Mouse (Mus musculus) midbrain, embryonic 13.5 days (tissue): ENCODE data around the gene Amer2. TPM values are rescaled to one million over a fixed set of nuclear protein-coding genes. Genes with fewer than 3 reads are reported as not detected.

Experiments used
- ATAC-seq: fragments of 200-750 bp; cut with Nextera tagmentation; 2 replicates; pipeline ENCODE4 v1.8.0; 2017; ENCODE audit warnings: mild to moderate bottlenecking, moderate TSS enrichment, moderate library complexity
- H3K27ac ChIP-seq: fragments of 300-500 bp; sonication (generic); 2 replicates; pipeline ENCODE4 v1.5.1; 2015; ENCODE audit warnings: inconsistent platforms, mild to moderate bottlenecking, moderate library complexity
- H3K27me3 ChIP-seq: fragments of 300-500 bp; sonication (generic); 2 replicates; pipeline ENCODE4 v1.6.1; 2015; ENCODE audit warnings: mild to moderate bottlenecking, inconsistent platforms
- H3K36me3 ChIP-seq: fragments of 300-500 bp; sonication (generic); 2 replicates; pipeline ENCODE4 v1.6.1; 2015; ENCODE audit warnings: mild to moderate bottlenecking, inconsistent platforms
- H3K4me1 ChIP-seq: fragments of 300-500 bp; sonication (generic); replicated peaks from 2 replicates; pipeline ENCODE4 v1.6.1; 2015; ENCODE audit warnings: inconsistent platforms
- H3K4me2 ChIP-seq: fragments of 300-500 bp; sonication (generic); replicated peaks from 2 replicates; pipeline ENCODE4 v1.6.1; 2015; ENCODE audit warnings: moderate library complexity, mild to moderate bottlenecking, inconsistent platforms
- H3K4me3 ChIP-seq: fragments of 300-500 bp; sonication (generic); replicated peaks from 2 replicates; pipeline ENCODE4 v1.5.1; 2015; ENCODE audit warnings: mild to moderate bottlenecking, inconsistent platforms
- H3K9ac ChIP-seq: fragments of 300-500 bp; sonication (generic); replicated peaks from 2 replicates; pipeline ENCODE4 v1.6.1; 2015; ENCODE audit warnings: mild to moderate bottlenecking, inconsistent platforms
- H3K9me3 ChIP-seq: fragments of 300-500 bp; sonication (generic); 2 replicates; pipeline ENCODE4 v1.6.1; 2016; ENCODE audit warnings: mild to moderate bottlenecking, inconsistent platforms
- WGBS: fragments of 180-500 bp; shearing (Covaris S2); methylation state at CpG from one replicate; pipeline ENCODE4 v1.1.7; 2015; 5-methylcytosine and 5-hydroxymethylcytosine counted together
- polyA plus RNA-seq: library from polyadenylated mRNA; unstranded; fragments of >200 nt; fragmentation: Nextera tagmentation; extraction: Ambion mirVana; gene quantifications from 2 replicates; pipeline ENCODE4 v1.2.1, GENCODE M21; 2015

Gene Amer2
- polyA plus RNA-seq, 1 experiment from 2014 or later = 30.8 TPM

GRCm38 (mm10) chr14:60425553-60425952 is 52.5 kb downstream of the Amer2 start:
- 95% methylated on average over 7 of the region's 7 CpGs for WGBS

GRCm38 (mm10) chr14:60427896-60428295 is 54.8 kb downstream of the Amer2 start:
- no peak for ATAC-seq
- Histone ChIP-seq H3K9me3 (no peaks in the 10 kb centered on the region), H3K4me2 (no peak overlapping the region), H3K27me3 (0 out of 2 replicates have a peak, but pooled peaks cover 6% of the 10 kb centered on the region), H3K36me3 (no peaks in the 10 kb centered on the region), H3K4me3 (no peak overlapping the region), H3K9ac (no peak overlapping the region), H3K27ac (no peak overlapping the region), H3K4me1 (peaks cover 30% of the 10 kb centered on the region)
- WGBS = 59% methylated on average over 3 of the region's 3 CpGs

More at GRCm38 (mm10) chr14:60425553-60425952, 52.5 kb downstream of the Amer2 start:
- Histone ChIP-seq H3K27me3 (no peaks in the 10 kb centered on the region), H3K4me1 (peaks cover 21% of the 10 kb centered on the region), H3K9me3 (no peaks in the 10 kb centered on the region), H3K4me3 (no peak overlapping the region), H3K36me3 (no peaks in the 10 kb centered on the region), H3K27ac (no peak overlapping the region), H3K4me2 (no peak overlapping the region), H3K9ac (no peak overlapping the region)
- no peak for ATAC-seq

GRCm38 (mm10) chr14:60429513-60429912 is 56.5 kb downstream of the Amer2 start:
- Histone ChIP-seq H3K9me3 (no peaks in the 10 kb centered on the region), H3K36me3 (no peaks in the 10 kb centered on the region), H3K4me1 (peaks cover 30% of the 10 kb centered on the region), H3K4me3 (no peak overlapping the region), H3K27me3 (peaks cover 11% of the 10 kb centered on the region; the same call in 1 of the 2 replicates), H3K27ac (0 out of 2 replicates have a peak overlapping the region, but pooled peaks have one; percentile 27), H3K9ac (no peak overlapping the region), H3K4me2 (0 out of 2 replicates have a peak overlapping the region, but pooled peaks have one; percentile 4)
- WGBS = 18% methylated on average over 6 of the region's 6 CpGs
- peak; percentile 75 for ATAC-seq

- ATAC-seq = no peak
- no peak overlapping the region for H3K4me2 ChIP-seq
- no peak overlapping the region for H3K4me3 ChIP-seq
- H3K36me3 ChIP-seq = no peaks in the 10 kb centered on the region
- no peaks in the 10 kb centered on the region for H3K9me3 ChIP-seq
- H3K4me1 ChIP-seq = peaks cover 30% of the 10 kb centered on the region
- H3K9ac ChIP-seq = no peak overlapping the region
- no peak overlapping the region for H3K27ac ChIP-seq
- 9% methylated on average over 5 of the region's 5 CpGs for WGBS
- peaks cover 14% of the 10 kb centered on the region; the same call in 1 of the 2 replicates for H3K27me3 ChIP-seq
Measured at GRCm38 (mm10) chr14:60431515-60431914, 58.5 kb downstream of the Amer2 start.

- ATAC-seq = no peak
- peaks cover 14% of the 10 kb centered on the region; the same call in 1 of the 2 replicates for H3K27me3 ChIP-seq
- WGBS = 59% methylated on average over 2 of the region's 2 CpGs
- H3K4me1 ChIP-seq = peaks cover 30% of the 10 kb centered on the region
- H3K36me3 ChIP-seq = no peaks in the 10 kb centered on the region
- no peak overlapping the region for H3K9ac ChIP-seq
- H3K27ac ChIP-seq = no peak overlapping the region
- no peak overlapping the region for H3K4me3 ChIP-seq
- H3K9me3 ChIP-seq = no peaks in the 10 kb centered on the region
- no peak overlapping the region for H3K4me2 ChIP-seq
Measured at GRCm38 (mm10) chr14:60432136-60432535, 59.1 kb downstream of the Amer2 start.

- no peak overlapping the region for H3K4me3 ChIP-seq
- no peak overlapping the region for H3K9ac ChIP-seq
- ATAC-seq = no peak
- H3K27ac ChIP-seq = no peak overlapping the region
- 76% methylated on average over 4 of the region's 4 CpGs for WGBS
- peaks cover 14% of the 10 kb centered on the region; the same call in 1 of the 2 replicates for H3K27me3 ChIP-seq
- H3K9me3 ChIP-seq = no peaks in the 10 kb centered on the region
- H3K4me1 ChIP-seq = peaks cover 9% of the 10 kb centered on the region; the same call in 1 of the 2 replicates
- no peaks in the 10 kb centered on the region for H3K36me3 ChIP-seq
- H3K4me2 ChIP-seq = no peak overlapping the region
Measured at GRCm38 (mm10) chr14:60435515-60435914, 62.5 kb downstream of the Amer2 start.

GRCm38 (mm10) chr14:60436364-60436763 is 63.3 kb downstream of the Amer2 start:
- Histone ChIP-seq H3K4me3 (no peak overlapping the region), H3K9me3 (no peaks in the 10 kb centered on the region), H3K4me1 (peaks cover 4% of the 10 kb centered on the region; the same call in 1 of the 2 replicates), H3K27me3 (peaks cover 14% of the 10 kb centered on the region; the same call in 1 of the 2 replicates), H3K36me3 (no peaks in the 10 kb centered on the region), H3K4me2 (no peak overlapping the region), H3K9ac (no peak overlapping the region), H3K27ac (no peak overlapping the region)
- no peak for ATAC-seq

Other genes starting within 250 kb of the Amer2 start
- gene Atp8a2, start 176.1 kb upstream of the Amer2 start, polyA plus RNA-seq = 28.1 and 30.6 TPM in 2 replicates
- gene Nupl1, start 121.8 kb upstream of the Amer2 start, polyA plus RNA-seq = 0.05 and 0.10 TPM in 2 replicates
- 50.3 and 53.8 TPM in 2 replicates for gene Gm49336, start 121.8 kb upstream of the Amer2 start, polyA plus RNA-seq
- gene Mtmr6, start 108.0 kb upstream of the Amer2 start, polyA plus RNA-seq = 60.2 and 67.2 TPM in 2 replicates